Mouse (Mus musculus) heart, adult 2 months (tissue): Measurements from ENCODE around the gene Tub. TPM values are rescaled to one million over a fixed set of nuclear protein-coding genes. Genes with fewer than 3 reads are reported as not detected.

Experiments
- DNase-seq, 2 experiments: peaks; one replicate each; pipeline ENCODE4 v3.0.0; 2021
- H3K27ac ChIP-seq: fragments of 200-600 bp; 2 replicates; pipeline ENCODE4 v1.8.1; 2022
- H3K27me3 ChIP-seq: fragments of 200-500 bp; 2 replicates; pipeline ENCODE4 v1.6.1; 2012; ENCODE audit warnings: mild to moderate bottlenecking, low read length, inconsistent platforms, mixed read lengths; ENCODE audit not compliant: control insufficient read depth, insufficient read depth
- H3K36me3 ChIP-seq: fragments of 200-500 bp; 2 replicates; pipeline ENCODE4 v1.6.1; 2012; ENCODE audit warnings: low read length, inconsistent platforms; ENCODE audit not compliant: control insufficient read depth, insufficient read depth
- H3K4me1 ChIP-seq: fragments of 200-500 bp; 2 replicates; pipeline ENCODE4 v1.6.1; 2011; ENCODE audit warnings: low read length; ENCODE audit not compliant: control insufficient read depth, insufficient read depth
- H3K4me3 ChIP-seq: fragments of 200-600 bp; 2 replicates; pipeline ENCODE4 v1.8.1; 2022
- H3K79me2 ChIP-seq: fragments of 200-500 bp; replicated peaks from 2 replicates; pipeline ENCODE4 v1.6.1; 2012; ENCODE audit warnings: mild to moderate bottlenecking, inconsistent platforms, low read length, moderate library complexity, mixed read lengths; ENCODE audit not compliant: control insufficient read depth, insufficient read depth
- H3K9ac ChIP-seq: fragments of 200-500 bp; 2 replicates; pipeline ENCODE4 v1.6.1; 2012; ENCODE audit warnings: low read depth, mild to moderate bottlenecking, control low read depth, inconsistent platforms, low read length, mixed read lengths
- CTCF ChIP-seq: fragments of 200-600 bp; IDR thresholded peaks from 2 replicates; pipeline ENCODE4 v1.8.1; 2022; ENCODE audit warnings: antibody characterized with exemption, mild to moderate bottlenecking, moderate library complexity
- EP300 ChIP-seq: fragments of 200-500 bp; IDR thresholded peaks from 2 replicates; pipeline ENCODE4 v1.6.1; 2011; ENCODE audit warnings: low read depth, low read length, control low read depth; ENCODE audit not compliant: insufficient read depth
- POLR2A ChIP-seq: fragments of 200-500 bp; IDR thresholded peaks from 2 replicates; pipeline ENCODE4 v1.6.1; 2011; ENCODE audit warnings: mild to moderate bottlenecking, low read depth, low read length, control low read depth; ENCODE audit not compliant: insufficient read depth
- WGBS: fragments of 180-500 bp; shearing (Covaris S2); methylation state at CpG from one replicate; pipeline ENCODE4 v1.1.7; 2018; 5-methylcytosine and 5-hydroxymethylcytosine counted together
- intact Hi-C: fragments of 180-260 bp; cut with DNase I; formaldehyde crosslinking; loops from one replicate; pipeline ENCODE4 v1.15.1; 2025
- long read RNA-seq: library from polyadenylated mRNA; stranded (forward); transcript quantifications from one replicate; pipeline ENCODE4 v2.0.0, GENCODE M21; 2021
- polyA plus RNA-seq: library from polyadenylated mRNA; depleted of rRNA; stranded (reverse); fragments of >200 nt; gene quantifications from 2 replicates; pipeline ENCODE4 v1.2.3, GENCODE M21; 2012; rRNA removed
- total RNA-seq, 2 experiments: library from RNA; stranded (reverse); gene quantifications; 2 replicates each; pipeline ENCODE4 v1.2.3; 2021

Gene Tub
- total RNA-seq (under 1 TPM; 0.26 to 0.52 TPM), polyA plus RNA-seq (0.45 and 1.2 TPM in 2 replicates)
- long read RNA-seq, result 0 reads

GRCm38 (mm10) chr7:108950312-108950761 is at the start of gene Tub:
Gene Tub (plus strand): TSS chr7:108950338.
- DNase-seq, result peak; percentile 39 to 50
- 2% methylated on average over 44 of the region's 44 CpGs for WGBS
- peak within 1 kb of the TSS; percentile 46 for H3K4me3 ChIP-seq
- no peaks in the 10 kb centered on the region for H3K36me3 ChIP-seq
- peak within 1 kb of the TSS; percentile 26; the same call in 1 of the 2 replicates for H3K9ac ChIP-seq
- TF ChIP-seq POLR2A (no peak), CTCF (no peak)
- no peak within 1 kb of the TSS for H3K27ac ChIP-seq
- H3K4me1 ChIP-seq, result no peaks in the 10 kb centered on the region; the same call in 1 of the 2 replicates
- H3K27me3 ChIP-seq, result peaks cover 11% of the 10 kb centered on the region
- H3K79me2 ChIP-seq, result no peaks in the 10 kb centered on the region
- intact Hi-C loops, result no loop called here

GRCm38 (mm10) chr7:108903969-108904368 is 46.2 kb upstream of the Tub start:
- DNase-seq, result no peak
- no peak for TF ChIP-seq POLR2A
- TF ChIP-seq EP300, result no peak
- no peak for TF ChIP-seq CTCF
- no peaks in the 10 kb centered on the region for H3K4me1 ChIP-seq
- intact Hi-C loops, result no loop called here
- no peaks in the 10 kb centered on the region for H3K79me2 ChIP-seq
- H3K4me3 ChIP-seq, result no peak overlapping the region
- no peak overlapping the region for H3K9ac ChIP-seq
- no peaks in the 10 kb centered on the region for H3K36me3 ChIP-seq
- H3K27ac ChIP-seq, result no peak overlapping the region
- no peaks in the 10 kb centered on the region for H3K27me3 ChIP-seq
- WGBS, result 74% methylated on average over 2 of the region's 2 CpGs

DNA sequence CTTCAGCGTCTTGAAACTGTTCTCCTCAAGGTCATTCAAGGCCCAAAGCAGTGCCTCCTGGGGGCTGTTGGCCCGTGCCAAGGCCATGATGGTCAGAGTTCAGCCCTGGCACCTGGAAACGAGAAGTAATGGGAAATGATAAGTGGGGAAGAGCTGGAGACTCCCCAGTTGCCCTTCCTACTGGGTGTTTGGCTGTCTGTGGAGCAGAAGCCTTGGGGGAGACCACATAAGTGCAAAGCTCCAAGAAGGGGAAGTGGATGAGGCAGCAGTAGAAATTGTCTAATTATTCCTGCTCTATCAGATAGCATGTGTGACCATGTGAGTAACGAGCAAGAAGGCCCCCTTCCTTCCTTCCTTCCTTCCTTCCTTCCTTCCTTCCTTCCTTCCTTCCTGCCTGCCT is 23.1 kb upstream of the Tub start:
- Histone ChIP-seq H3K27ac (no peak overlapping the region), H3K79me2 (no peaks in the 10 kb centered on the region), H3K4me1 (peaks cover 2% of the 10 kb centered on the region; the same call in 1 of the 2 replicates), H3K27me3 (no peaks in the 10 kb centered on the region), H3K9ac (no peak overlapping the region), H3K36me3 (no peaks in the 10 kb centered on the region), H3K4me3 (no peak overlapping the region)
- TF ChIP-seq CTCF (no peak), EP300 (no peak), POLR2A (no peak)
- WGBS, result 47% methylated on average over 4 of the region's 4 CpGs
- no peak for DNase-seq
- intact Hi-C loops, result no loop called here

GRCm38 (mm10) chr7:108928280-108929188 is 21.6 kb upstream of the Tub start:
- H3K36me3 ChIP-seq, result no peaks in the 10 kb centered on the region
- no peak overlapping the region for H3K4me3 ChIP-seq
- peaks cover 2% of the 10 kb centered on the region; the same call in 1 of the 2 replicates for H3K4me1 ChIP-seq
- no peak for DNase-seq
- H3K27ac ChIP-seq, result no peak overlapping the region; the same call in 1 of the 2 replicates
- 57% methylated on average over 11 of the region's 11 CpGs for WGBS
- TF ChIP-seq CTCF (no peak), POLR2A (no peak), EP300 (no peak)
- H3K9ac ChIP-seq, result no peak overlapping the region
- H3K27me3 ChIP-seq, result no peaks in the 10 kb centered on the region
- intact Hi-C loops, result no loop called here
- no peaks in the 10 kb centered on the region for H3K79me2 ChIP-seq

- Histone ChIP-seq H3K4me1 (peaks cover 2% of the 10 kb centered on the region), H3K36me3 (no peaks in the 10 kb centered on the region), H3K9ac (peak within 1 kb of the TSS; percentile 61), H3K27ac (peak within 1 kb of the TSS; percentile 73), H3K79me2 (0 out of 2 replicates have a peak, but pooled peaks cover 1% of the 10 kb centered on the region), H3K4me3 (peak within 1 kb of the TSS; percentile 25; the same call in 1 of the 2 replicates), H3K27me3 (no peaks in the 10 kb centered on the region)
- WGBS, result 26% methylated on average over 6 of the region's 6 CpGs
- intact Hi-C loops, result loop anchor here (2.0 kb wide), 1 partner anchor 115 kb away; no protein-coding TSS in a partner anchor
- TF ChIP-seq CTCF, result no peak
- TF ChIP-seq EP300, result no peak
- no peak for TF ChIP-seq POLR2A
- peak in 1 of 2 experiments; percentile 13 for DNase-seq
Observed at GRCm38 (mm10) chr7:108929726-108930393, 20.3 kb upstream of the Tub start, which contains the start of gene Nlrp10. Gene Nlrp10 (minus strand): TSS chr7:108930178.
